Mouse (Mus musculus) midbrain, embryonic 13.5 days (tissue): ENCODE results near the gene Apbb1. TPM values are rescaled to one million over a fixed set of nuclear protein-coding genes. Genes with fewer than 3 reads are reported as not detected.
A peak's percentile ranks its signal among the peaks of the same experiment; 100 is the strongest.

Experiments
- ATAC-seq: fragments of 200-750 bp; cut with Nextera tagmentation; 2 replicates; pipeline ENCODE4 v1.8.0; 2017; ENCODE audit warnings: mild to moderate bottlenecking, moderate TSS enrichment, moderate library complexity
- H3K27ac ChIP-seq: fragments of 300-500 bp; sonication (generic); 2 replicates; pipeline ENCODE4 v1.5.1; 2015; ENCODE audit warnings: inconsistent platforms, mild to moderate bottlenecking, moderate library complexity
- H3K27me3 ChIP-seq: fragments of 300-500 bp; sonication (generic); 2 replicates; pipeline ENCODE4 v1.6.1; 2015; ENCODE audit warnings: mild to moderate bottlenecking, inconsistent platforms
- H3K36me3 ChIP-seq: fragments of 300-500 bp; sonication (generic); 2 replicates; pipeline ENCODE4 v1.6.1; 2015; ENCODE audit warnings: mild to moderate bottlenecking, inconsistent platforms
- H3K4me1 ChIP-seq: fragments of 300-500 bp; sonication (generic); replicated peaks from 2 replicates; pipeline ENCODE4 v1.6.1; 2015; ENCODE audit warnings: inconsistent platforms
- H3K4me2 ChIP-seq: fragments of 300-500 bp; sonication (generic); replicated peaks from 2 replicates; pipeline ENCODE4 v1.6.1; 2015; ENCODE audit warnings: moderate library complexity, mild to moderate bottlenecking, inconsistent platforms
- H3K4me3 ChIP-seq: fragments of 300-500 bp; sonication (generic); replicated peaks from 2 replicates; pipeline ENCODE4 v1.5.1; 2015; ENCODE audit warnings: mild to moderate bottlenecking, inconsistent platforms
- H3K9ac ChIP-seq: fragments of 300-500 bp; sonication (generic); replicated peaks from 2 replicates; pipeline ENCODE4 v1.6.1; 2015; ENCODE audit warnings: mild to moderate bottlenecking, inconsistent platforms
- H3K9me3 ChIP-seq: fragments of 300-500 bp; sonication (generic); 2 replicates; pipeline ENCODE4 v1.6.1; 2016; ENCODE audit warnings: mild to moderate bottlenecking, inconsistent platforms
- WGBS: fragments of 180-500 bp; shearing (Covaris S2); methylation state at CpG from one replicate; pipeline ENCODE4 v1.1.7; 2015; 5-methylcytosine and 5-hydroxymethylcytosine counted together
- polyA plus RNA-seq: library from polyadenylated mRNA; unstranded; fragments of >200 nt; fragmentation: Nextera tagmentation; extraction: Ambion mirVana; gene quantifications from 2 replicates; pipeline ENCODE4 v1.2.1, GENCODE M21; 2015

The Apbb1 gene
- polyA plus RNA-seq, 1 experiment from 2014 or later: 234 TPM

DNA sequence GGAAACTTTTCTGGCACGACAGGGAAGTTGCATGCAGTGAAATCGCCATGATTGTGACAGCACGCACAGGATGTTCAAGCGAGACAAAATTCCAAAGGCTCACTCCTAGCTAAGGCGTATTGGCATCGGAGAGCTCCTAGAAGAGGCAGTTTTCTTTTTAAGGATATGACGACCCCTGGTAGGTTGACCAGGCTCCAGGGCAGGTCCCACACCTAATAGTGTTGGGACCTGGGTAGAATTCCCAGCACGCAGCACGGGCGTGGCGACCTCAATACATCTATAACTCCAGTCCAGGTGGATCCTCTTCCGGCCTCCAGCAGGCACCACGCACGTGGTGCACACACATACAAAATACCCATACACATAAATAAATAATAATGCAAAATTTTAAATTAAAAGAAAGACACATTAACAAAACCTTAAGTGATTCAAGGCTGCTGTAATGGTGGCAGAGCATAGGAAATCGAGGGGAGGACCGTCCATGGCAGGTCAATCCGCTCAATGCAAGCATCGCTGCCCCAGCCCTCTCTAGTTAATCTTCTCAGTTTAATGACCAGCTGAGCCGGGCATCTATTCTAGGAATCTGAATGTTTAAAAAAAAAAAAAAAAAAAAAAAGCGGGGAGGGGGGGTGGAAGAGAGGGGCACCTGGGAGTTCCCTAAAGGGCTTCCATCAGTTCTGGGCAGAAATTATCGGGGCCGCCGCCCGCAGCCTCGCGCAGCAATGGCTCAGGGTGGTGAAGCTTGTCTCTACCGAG is 27.8 kb downstream of the Apbb1 start:
- peak overlapping the region; percentile 74 for H3K27ac ChIP-seq
- peak; percentile 59; the same call in 1 of the 2 replicates for ATAC-seq
- peak overlapping the region; percentile 89 for H3K9ac ChIP-seq
- no peaks in the 10 kb centered on the region for H3K9me3 ChIP-seq
- peaks cover 24% of the 10 kb centered on the region for H3K36me3 ChIP-seq
- peak overlapping the region; percentile 78 for H3K4me2 ChIP-seq
- H3K4me3 ChIP-seq: peak overlapping the region; percentile 63
- H3K4me1 ChIP-seq: peaks cover 27% of the 10 kb centered on the region
- no peaks in the 10 kb centered on the region for H3K27me3 ChIP-seq
- 26% methylated on average over 26 of the region's 27 CpGs for WGBS

DNA sequence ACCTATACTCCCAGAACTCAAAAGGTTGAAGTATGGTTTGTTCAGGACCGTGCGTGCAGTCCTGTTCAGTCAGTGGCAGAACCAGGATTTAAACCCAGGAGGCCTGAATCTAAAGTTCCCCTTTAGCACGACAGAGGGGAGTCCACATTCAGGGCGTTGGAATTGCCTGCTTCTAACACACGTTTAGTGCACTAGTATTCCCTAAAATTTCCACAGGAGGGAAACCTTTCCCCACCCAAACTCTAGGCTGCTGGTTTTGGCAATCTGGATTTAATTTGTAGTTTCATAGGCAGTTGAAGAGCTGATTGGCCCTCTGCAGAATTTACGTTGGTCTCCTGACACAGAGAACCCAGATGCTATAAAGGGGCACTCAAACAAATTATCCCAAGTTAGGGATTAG is 32.4 kb downstream of the Apbb1 start:
- H3K4me2 ChIP-seq: no peak overlapping the region
- no peak overlapping the region for H3K27ac ChIP-seq
- ATAC-seq: no peak
- H3K4me3 ChIP-seq: no peak overlapping the region
- WGBS: 45% methylated on average over 6 of the region's 6 CpGs
- no peaks in the 10 kb centered on the region for H3K27me3 ChIP-seq
- no peaks in the 10 kb centered on the region for H3K36me3 ChIP-seq
- no peak overlapping the region for H3K9ac ChIP-seq
- peaks cover 3% of the 10 kb centered on the region; the same call in 1 of the 2 replicates for H3K4me1 ChIP-seq
- no peaks in the 10 kb centered on the region for H3K9me3 ChIP-seq

GRCm38 (mm10) chr7:105547970-105548369 is 33.5 kb downstream of the Apbb1 start:
- no peaks in the 10 kb centered on the region for H3K4me1 ChIP-seq

DNA sequence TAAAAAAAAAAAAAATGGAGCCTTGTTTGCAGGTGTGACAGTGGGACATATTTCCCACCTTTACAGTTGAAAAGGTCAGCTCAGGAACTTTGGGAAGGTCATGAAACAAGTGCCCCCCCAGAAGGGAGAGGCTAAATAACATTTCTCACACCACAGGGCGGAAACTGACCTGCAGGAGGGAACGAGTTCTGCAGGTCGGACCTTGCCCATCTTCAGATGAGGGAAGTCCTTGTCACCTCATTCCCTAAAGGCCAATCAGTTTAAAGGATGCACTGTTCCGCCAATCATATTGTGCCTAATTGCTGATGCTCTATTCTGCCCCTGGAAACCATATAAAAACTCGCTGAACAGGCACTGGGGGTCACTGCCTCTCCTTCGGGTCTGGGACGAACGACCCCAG is 35.5 kb downstream of the Apbb1 start:
- Histone ChIP-seq H3K9me3 (no peaks in the 10 kb centered on the region), H3K36me3 (no peaks in the 10 kb centered on the region), H3K4me2 (no peak overlapping the region), H3K4me1 (no peaks in the 10 kb centered on the region), H3K9ac (no peak overlapping the region), H3K27me3 (no peaks in the 10 kb centered on the region), H3K4me3 (no peak overlapping the region), H3K27ac (no peak overlapping the region)
- 81% methylated on average over 8 of the region's 8 CpGs for WGBS
- no peak for ATAC-seq

More at GRCm38 (mm10) chr7:105547970-105548369, 33.5 kb downstream of the Apbb1 start:
- 81% methylated on average over 7 of the region's 7 CpGs for WGBS
- Histone ChIP-seq H3K4me3 (no peak overlapping the region), H3K9ac (no peak overlapping the region), H3K9me3 (no peaks in the 10 kb centered on the region), H3K4me2 (no peak overlapping the region), H3K36me3 (no peaks in the 10 kb centered on the region), H3K27me3 (no peaks in the 10 kb centered on the region), H3K27ac (no peak overlapping the region)
- ATAC-seq: no peak

GRCm38 (mm10) chr7:105534162-105534561 is 47.3 kb downstream of the Apbb1 start:
- Histone ChIP-seq H3K4me1 (no peaks in the 10 kb centered on the region), H3K27ac (no peak overlapping the region), H3K27me3 (no peaks in the 10 kb centered on the region), H3K4me3 (no peak overlapping the region), H3K4me2 (no peak overlapping the region), H3K9me3 (no peaks in the 10 kb centered on the region), H3K36me3 (no peaks in the 10 kb centered on the region), H3K9ac (no peak overlapping the region)
- 82% methylated on average over 3 of the region's 3 CpGs for WGBS
- no peak for ATAC-seq

- H3K4me1 ChIP-seq: no peaks in the 10 kb centered on the region
- ATAC-seq: 0 out of 2 replicates have a peak, but pooled peaks have one; percentile 15
- no peaks in the 10 kb centered on the region for H3K36me3 ChIP-seq
- no peak overlapping the region for H3K9ac ChIP-seq
- H3K27me3 ChIP-seq: no peaks in the 10 kb centered on the region; the same call in 1 of the 2 replicates
- 66% methylated on average over 4 of the region's 4 CpGs for WGBS
- H3K27ac ChIP-seq: no peak overlapping the region
- no peak overlapping the region for H3K4me2 ChIP-seq
- no peaks in the 10 kb centered on the region for H3K9me3 ChIP-seq
- H3K4me3 ChIP-seq: no peak overlapping the region
Observed at GRCm38 (mm10) chr7:105528094-105528493, 53.4 kb downstream of the Apbb1 start.

GRCm38 (mm10) chr7:105527306-105527937 is 54.0 kb downstream of the Apbb1 start:
- H3K4me1 ChIP-seq: no peaks in the 10 kb centered on the region
- H3K9me3 ChIP-seq: no peaks in the 10 kb centered on the region
- no peaks in the 10 kb centered on the region; the same call in 1 of the 2 replicates for H3K27me3 ChIP-seq
- peak; percentile 79 for ATAC-seq
- no peaks in the 10 kb centered on the region for H3K36me3 ChIP-seq
- H3K27ac ChIP-seq: no peak overlapping the region
- no peak overlapping the region for H3K4me3 ChIP-seq
- no peak overlapping the region for H3K9ac ChIP-seq
- WGBS: 48% methylated on average over 1 of the region's 1 CpGs
- H3K4me2 ChIP-seq: no peak overlapping the region

DNA sequence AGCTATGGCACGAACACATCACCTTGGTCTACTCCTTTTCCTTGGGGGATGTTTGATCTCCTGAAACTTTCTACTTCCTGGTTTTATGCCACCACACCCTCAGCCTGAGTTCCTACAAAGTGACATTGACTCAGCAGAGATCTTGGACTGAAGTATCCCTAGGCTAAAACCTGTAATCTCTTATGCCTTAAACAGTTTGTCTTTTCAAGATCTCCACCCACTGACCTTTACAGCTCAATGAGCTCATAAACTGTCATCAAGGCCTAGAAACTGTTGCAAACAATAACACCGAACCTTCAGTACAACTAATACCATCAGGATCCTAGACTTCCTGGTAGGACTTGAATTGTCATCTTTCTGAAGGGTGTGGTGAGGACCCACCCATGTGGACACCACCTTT is 57.2 kb downstream of the Apbb1 start:
- Histone ChIP-seq H3K36me3 (no peaks in the 10 kb centered on the region), H3K4me2 (no peak overlapping the region), H3K9ac (no peak overlapping the region), H3K27ac (no peak overlapping the region), H3K9me3 (no peaks in the 10 kb centered on the region), H3K27me3 (peaks cover 15% of the 10 kb centered on the region), H3K4me3 (no peak overlapping the region), H3K4me1 (no peaks in the 10 kb centered on the region)
- no peak for ATAC-seq
- WGBS: 88% methylated on average over 2 of the region's 2 CpGs

DNA sequence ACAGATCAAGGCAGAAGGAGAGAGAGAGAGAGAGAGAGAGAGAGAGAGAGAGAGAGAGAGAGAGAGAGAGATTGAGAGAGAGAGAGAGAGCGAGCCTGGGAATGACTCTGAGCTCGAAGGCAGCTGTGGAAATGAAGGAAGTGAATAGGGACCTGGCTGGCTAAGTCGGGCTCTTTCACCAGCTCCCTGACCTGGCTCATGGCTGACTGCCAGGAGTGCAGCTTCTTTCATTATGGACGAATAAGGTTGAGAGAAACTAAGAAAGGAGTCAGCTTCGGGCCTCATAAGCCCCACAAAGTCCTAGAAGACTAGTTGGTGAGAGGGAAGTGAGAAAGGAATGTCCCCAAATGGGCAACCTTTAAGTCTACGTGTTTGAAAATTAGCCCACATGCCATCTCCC is 61.3 kb downstream of the Apbb1 start:
- no peak for ATAC-seq
- 45% methylated on average over 6 of the region's 6 CpGs for WGBS
- H3K27me3 ChIP-seq: peaks cover 17% of the 10 kb centered on the region
- H3K4me2 ChIP-seq: no peak overlapping the region
- H3K36me3 ChIP-seq: no peaks in the 10 kb centered on the region
- no peak overlapping the region for H3K27ac ChIP-seq
- H3K4me1 ChIP-seq: peaks cover 10% of the 10 kb centered on the region
- no peak overlapping the region for H3K4me3 ChIP-seq
- no peaks in the 10 kb centered on the region for H3K9me3 ChIP-seq
- no peak overlapping the region for H3K9ac ChIP-seq

DNA sequence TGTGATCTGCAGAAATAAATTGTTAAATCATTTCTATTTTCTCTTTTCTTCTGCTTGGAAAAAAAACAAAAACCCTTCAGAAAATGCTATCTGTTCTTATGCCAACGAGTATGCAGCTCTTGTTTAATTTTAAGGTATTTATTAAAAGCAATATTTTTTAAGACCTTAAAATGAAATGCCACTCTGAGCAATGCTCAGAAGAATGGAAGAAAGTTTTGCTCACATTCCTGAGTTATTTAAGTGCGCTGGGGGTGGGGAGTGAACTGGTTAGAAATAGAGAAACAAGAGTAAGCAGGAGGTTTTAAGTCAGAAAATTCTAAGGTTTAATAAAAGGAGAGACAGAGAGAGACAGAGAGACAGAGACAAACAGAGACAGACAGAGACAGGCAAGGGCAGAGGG is 61.7 kb downstream of the Apbb1 start:
- Histone ChIP-seq H3K4me1 (peaks cover 12% of the 10 kb centered on the region), H3K4me3 (no peak overlapping the region), H3K36me3 (no peaks in the 10 kb centered on the region), H3K4me2 (no peak overlapping the region), H3K27ac (no peak overlapping the region), H3K27me3 (peaks cover 17% of the 10 kb centered on the region), H3K9me3 (no peaks in the 10 kb centered on the region), H3K9ac (no peak overlapping the region)
- ATAC-seq: no peak
- WGBS: 78% methylated on average over 2 of the region's 2 CpGs

GRCm38 (mm10) chr7:105519336-105519735 is 62.1 kb downstream of the Apbb1 start:
- ATAC-seq: no peak
- no peak overlapping the region for H3K4me3 ChIP-seq
- no peak overlapping the region for H3K9ac ChIP-seq
- 68% methylated on average over 11 of the region's 11 CpGs for WGBS
- H3K27me3 ChIP-seq: peaks cover 17% of the 10 kb centered on the region
- H3K4me1 ChIP-seq: peaks cover 13% of the 10 kb centered on the region
- H3K36me3 ChIP-seq: no peaks in the 10 kb centered on the region
- H3K4me2 ChIP-seq: no peak overlapping the region
- no peaks in the 10 kb centered on the region for H3K9me3 ChIP-seq
- no peak overlapping the region for H3K27ac ChIP-seq

DNA sequence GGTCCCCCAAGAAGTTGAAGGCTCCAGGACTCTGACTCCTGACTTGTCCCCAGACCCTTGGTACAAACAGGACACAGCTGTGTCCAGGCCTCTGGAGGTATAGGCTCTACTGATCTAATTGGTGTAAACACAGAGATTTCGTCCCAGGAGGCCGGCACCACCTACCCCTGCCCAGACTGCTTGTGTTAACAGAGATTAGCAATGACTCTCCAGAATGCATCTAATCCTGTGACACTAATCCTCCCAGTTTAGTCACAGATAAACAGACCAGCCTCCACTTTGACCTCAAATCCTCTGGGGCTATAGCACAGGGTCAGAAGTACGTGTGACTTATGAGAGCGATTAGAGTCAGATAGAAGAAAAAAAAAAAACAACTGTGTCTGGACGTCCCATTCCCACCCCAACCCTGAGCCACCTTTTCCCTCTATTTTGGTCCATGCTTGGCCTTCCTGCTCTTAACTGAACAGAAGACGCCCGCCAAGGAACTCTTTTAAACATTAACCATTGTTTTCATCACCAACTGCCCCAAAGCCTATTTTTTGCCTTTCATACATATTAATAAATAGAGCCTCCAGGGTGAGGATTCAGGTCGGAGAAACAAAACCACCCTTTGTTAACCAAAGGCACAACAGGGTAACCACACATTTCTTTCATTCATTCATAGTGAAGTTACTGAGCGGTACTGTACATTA is 64.6 kb downstream of the Apbb1 start:
- Histone ChIP-seq H3K4me2 (no peak overlapping the region), H3K27me3 (peaks cover 21% of the 10 kb centered on the region), H3K9me3 (no peaks in the 10 kb centered on the region), H3K36me3 (no peaks in the 10 kb centered on the region), H3K9ac (no peak overlapping the region), H3K4me3 (no peak overlapping the region), H3K4me1 (peaks cover 21% of the 10 kb centered on the region), H3K27ac (no peak overlapping the region)
- peak; percentile 40 for ATAC-seq
- 17% methylated on average over 9 of the region's 9 CpGs for WGBS
